Mouse (Mus musculus) layer of hippocampus, postnatal 10 days (tissue): ENCODE data around the gene Ttc21a. TPM values are rescaled to one million over a fixed set of nuclear protein-coding genes. Genes with fewer than 3 reads are reported as not detected.

Experiments
- DNase-seq, 2 experiments: peaks; one replicate each; pipeline ENCODE4 v3.0.0; 2021; ENCODE audit warnings: low spot score in 2 of 2
- total RNA-seq, 2 experiments: library from RNA; stranded (reverse); gene quantifications; 2 replicates each; pipeline ENCODE4 v1.2.3; 2021

Ttc21a gene
- total RNA-seq, 2 experiments from 2014 or later, result 1.3 to 2.9 TPM

DNA sequence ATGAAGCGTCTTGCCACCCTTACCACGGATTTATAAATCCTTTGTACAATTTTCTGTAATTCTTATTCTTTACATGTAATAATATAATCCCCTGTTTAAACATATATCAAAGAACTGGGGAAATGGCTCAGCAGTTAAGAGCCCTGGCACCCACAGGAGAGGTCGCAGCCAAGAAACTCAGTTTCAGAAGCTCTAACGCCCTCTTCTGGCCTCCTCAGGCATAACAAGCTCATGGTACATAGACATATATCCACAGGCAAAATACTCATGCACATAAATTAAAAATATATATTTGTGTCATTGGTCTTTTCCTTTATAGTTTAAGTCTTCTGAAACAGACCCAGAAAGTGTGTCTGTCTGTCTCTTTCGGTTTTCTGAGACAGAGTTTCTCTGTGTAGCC lies 37.2 kb downstream of the Ttc21a start:
- DNase-seq, result peak in 1 of 2 experiments; percentile 13

DNA sequence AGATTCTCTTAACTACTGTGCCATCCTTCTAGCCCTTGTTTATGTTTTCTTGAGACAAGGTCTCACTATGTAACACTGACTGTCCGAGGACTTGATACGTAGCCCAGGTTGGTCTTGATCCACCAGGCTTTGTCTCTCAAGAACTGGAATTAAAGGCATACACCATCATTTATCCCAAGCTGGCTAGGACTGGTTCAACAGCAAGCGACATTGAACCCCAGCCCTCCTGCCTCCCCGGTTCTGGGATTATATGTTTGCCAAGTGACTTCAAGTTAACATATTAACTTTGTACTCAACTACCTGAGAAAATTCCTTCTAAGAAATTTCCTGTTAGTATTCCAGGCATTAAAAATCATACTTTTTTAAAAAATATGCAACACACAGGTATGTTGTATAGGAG lies 37.9 kb downstream of the Ttc21a start:
- DNase-seq, result no peak

DNA sequence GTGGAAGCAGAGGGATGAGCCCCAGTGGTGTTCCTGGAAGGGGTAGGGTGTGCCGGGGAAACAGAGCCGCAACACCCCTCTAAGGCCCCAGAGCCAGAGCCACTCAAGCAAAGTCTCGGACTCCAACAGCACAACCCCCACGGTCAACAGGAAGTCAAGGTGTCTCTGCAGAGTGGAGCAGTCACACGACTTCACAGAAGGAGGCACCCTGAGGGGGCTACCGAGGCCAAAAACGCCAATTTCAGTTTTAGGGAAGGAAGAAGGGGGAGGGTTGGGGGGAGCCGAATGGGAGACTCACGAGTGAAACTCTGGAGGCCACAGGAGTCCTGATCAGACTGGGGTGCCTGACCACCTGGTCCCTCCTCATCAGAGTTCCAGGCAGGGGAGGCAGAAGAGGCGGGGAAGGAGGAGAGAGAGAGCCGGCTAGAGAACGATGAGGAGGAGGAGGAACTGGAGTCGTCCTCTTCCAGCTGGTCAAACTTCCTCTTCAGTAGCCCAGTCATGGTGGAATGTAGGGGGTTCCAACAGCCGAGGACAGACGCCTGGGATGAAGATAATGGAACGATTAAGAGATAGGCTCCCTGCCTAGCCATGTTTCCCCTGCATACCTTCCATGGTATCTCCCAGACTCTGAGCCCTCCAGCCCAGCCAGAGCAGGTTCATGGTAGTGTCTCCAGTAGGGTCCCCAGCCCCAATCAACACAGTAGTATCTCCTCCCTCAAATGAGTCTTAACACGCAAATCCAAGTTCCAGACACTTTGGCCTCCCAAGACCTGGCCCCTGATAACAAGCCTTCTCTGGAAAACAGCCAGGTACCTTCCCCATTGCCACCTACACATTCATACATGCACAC lies 39.5 kb downstream of the Ttc21a start:
- no peak for DNase-seq

DNA sequence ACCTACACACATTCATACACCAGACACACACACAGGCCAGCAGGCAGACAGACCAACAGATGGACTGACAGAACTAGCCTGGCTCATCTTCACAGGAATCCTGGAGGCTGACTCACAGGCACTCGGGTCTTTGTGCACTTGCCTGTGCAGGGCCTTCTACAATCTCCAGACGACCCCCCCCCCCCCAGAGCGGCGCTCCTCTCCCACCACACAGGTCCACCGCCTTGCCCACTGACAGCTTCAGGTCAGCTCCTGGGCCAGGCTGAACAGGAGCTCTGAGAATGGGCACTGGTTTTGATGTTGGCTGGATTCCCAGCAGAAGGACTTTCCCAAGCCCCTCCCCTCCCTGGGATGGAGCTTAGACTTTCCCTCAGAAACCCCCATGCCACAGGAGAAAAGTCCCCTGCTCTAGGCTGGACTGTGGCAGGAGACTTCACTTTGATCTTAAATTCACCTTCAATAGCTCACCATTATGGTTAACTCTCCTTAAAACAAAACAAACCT lies 40.2 kb downstream of the Ttc21a start:
- peak in 1 of 2 experiments; percentile 48 for DNase-seq

DNA sequence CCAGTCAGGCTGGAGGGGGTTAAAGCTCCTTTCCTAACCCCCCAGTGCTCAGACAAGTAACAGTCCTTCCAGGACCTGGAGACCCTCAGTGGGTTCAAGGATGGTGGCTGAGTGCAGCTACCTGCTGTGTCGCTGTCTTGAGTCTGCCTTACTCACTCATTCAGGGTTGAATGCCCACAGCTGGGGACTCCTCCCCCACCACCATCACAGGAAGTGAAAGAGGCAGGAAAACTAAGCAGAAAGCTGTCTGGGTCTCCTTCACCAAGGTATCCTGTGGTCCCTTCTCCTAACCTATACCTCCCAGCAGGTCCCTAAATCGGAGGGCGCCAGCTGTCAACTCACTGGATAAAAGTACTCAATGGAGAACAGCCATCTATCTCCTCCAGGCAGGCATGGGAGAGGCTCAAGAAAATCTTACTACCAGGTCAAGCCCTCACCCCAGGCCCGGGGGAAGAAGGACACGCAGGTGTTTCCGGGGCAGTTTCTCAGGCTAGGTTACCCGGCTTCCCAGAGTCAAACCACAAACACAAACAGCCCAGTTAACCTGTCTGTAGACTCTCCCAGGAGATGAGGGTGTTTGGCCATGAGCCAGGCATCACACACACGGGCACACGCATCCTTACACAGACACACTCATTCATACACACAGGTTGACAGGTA lies 40.9 kb downstream of the Ttc21a start:
- peak in 1 of 2 experiments; percentile 19 for DNase-seq

DNA sequence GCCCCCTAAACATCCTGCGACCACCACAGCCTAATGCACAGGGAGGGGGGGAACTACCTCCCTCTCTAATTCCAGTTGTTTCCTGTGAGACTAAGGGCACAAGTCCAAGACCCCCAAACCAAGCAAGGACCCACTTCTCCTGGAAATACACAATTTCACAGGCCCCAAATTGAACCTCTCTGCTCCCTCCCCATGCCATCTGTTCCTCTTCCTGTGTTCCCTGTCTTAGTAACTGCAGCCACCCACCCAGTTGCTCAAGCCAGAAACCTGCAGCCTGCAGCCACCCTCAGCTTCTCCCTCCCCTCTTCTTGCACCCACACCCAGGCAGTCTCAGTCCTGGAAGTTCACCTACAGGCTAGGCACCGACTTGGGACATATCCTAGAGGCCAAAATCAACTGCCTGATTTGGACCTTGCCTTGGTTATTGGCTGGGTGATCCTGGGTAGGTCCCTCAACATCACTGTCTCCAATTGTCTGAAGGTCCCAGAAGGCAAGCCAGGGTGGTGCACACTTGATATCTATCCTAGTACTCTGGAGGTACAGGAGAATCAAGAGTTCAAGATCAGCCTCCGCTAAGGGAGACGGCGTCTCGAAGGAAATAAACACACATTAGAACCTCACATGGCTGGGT lies 41.5 kb downstream of the Ttc21a start:
- peak in 1 of 2 experiments; percentile 35 for DNase-seq

DNA sequence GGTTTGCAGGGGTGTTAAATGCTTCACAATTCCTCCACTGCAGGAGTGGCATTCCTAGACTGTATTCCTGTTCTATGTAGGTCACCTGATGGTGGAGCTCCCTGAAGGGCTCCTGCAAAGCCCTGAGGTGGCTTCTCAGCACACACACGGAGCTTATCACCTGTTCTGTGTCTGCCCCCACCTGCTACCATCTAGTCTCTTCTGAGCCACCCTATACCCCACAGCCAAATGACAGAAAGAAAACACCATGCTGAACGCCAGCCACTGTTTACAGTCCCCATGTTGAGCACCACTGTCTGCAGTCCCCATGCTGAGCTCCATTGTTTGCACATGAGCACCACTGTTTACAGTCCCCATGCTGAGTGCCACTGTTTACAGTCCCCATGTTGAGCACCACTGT lies 42.3 kb downstream of the Ttc21a start:
- DNase-seq, result no peak

DNA sequence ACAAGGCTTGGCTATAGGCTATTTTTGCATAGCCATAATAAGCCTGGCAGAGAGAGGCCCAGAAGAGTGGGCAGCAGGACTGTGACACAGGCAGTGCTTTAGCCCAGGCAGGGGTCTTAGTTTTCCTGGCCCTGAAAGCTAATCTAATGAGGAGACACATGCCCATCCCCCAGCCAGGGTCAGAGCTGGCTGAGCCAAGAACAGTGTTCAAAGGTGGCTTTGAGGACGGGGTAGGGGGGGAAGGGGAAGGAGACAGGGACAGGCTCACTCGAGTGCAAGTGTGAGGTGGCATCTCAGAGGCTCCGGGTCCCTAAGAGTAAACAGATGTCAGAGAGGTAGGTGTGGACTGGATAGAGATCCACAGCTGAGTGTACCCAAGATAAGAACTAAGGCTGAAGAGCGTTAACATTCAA lies 43.4 kb downstream of the Ttc21a start:
- DNase-seq, result no peak

DNA sequence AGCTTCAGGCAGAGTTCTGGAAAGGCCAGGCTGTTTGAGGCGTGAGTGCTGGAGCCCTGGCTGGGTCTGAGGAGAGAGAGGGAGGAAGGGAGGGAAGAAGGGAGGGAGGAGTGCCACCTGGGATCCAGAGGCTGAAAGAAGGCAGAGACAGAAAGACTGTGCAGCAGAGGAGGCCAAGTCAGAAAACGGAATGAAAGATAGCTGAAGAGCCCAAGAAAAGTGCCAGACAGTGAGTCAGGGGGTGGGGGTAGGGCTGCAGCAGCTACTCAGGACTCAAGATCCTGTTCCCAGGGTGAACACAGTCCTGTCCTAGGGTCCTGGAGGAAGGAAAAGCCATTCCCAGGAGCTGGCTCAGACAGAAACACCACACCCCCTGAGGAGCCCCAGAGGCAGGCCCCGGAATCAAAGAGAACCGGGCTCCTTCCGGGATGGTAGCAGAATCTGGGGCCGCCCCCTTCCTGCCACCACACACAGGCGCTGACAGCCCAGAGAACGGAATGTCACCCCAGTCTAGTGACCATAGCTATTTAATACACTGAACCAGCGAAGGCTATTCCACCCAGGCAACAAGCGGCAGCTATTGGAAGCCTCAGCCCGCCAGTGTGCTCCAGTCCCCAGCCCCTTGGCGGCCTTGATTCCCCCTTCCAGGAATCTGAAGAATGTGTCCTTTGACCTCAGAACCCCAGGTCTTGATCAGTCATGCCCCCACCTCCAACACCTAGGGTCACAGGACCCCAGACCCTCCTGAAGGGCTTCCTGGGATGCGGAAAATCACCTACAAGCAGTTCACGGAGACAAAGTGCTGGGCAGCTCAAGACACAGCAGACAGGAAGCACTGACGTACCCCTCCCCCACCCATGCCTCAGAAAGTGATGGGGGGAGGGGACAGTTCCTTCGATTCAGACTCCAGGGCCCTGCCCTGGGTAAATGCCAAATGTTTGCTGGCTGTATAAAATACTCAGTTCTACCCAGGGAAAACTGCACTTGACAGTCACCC lies 44.1 kb downstream of the Ttc21a start:
- peak; percentile 46 to 62 for DNase-seq

DNA sequence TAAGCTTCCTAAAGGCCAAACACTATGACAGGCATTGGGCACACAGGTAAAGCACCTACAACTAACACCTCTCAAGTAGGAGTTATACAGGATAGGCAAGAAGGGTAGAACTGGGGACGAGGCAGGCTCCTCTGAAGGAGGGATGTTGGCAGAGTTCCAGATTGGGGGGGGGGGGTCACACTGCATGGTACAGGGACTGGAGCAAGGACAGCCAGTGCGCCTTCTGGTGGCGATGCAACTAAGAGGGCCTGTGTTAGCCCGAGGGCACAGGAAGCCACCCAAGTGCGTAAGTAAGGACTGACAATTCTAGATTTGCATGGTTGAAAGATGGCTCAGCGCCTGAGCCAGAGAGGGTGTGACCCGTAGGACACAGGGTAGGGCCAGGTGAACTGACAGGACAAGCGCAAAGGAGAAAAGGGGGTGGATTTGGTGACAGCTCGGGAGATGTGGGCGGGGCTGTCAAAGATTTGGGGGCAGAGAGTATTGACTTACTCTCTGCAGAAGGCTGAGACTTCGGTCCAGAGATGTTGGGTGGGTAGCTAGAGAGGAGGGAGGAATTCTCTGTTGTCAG lies 44.9 kb downstream of the Ttc21a start:
- peak; percentile 50 to 66 for DNase-seq

DNA sequence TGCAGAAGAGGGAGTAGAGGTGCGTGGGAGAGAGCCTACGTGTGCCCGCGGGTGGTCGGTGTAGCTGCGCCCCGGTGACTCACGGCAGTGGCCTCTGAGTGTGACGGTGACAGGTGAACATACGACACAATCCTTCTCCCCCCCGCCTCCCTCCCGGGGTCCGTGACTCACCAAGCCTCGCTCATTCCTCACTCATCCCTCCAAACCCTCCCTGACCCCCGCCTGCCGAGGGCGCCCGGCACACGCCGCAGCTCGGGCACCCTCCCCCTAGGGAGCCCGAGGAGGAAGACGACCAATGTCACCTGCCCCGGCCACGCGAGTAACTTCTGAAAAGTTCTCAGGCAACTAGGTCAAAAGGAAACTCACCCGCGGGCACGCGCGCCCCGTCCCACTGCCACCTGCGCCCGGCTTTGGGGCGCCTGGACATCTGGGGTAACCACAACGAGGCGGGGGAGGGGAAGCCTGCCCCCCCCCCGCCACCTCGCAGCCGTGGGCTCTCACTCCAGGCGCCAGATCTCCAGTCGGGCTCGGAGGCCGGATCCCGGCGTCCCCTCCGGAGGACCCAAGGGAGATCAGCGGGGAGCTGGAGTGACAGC lies 45.6 kb downstream of the Ttc21a start:
- DNase-seq, result peak; percentile 30 to 49

DNA sequence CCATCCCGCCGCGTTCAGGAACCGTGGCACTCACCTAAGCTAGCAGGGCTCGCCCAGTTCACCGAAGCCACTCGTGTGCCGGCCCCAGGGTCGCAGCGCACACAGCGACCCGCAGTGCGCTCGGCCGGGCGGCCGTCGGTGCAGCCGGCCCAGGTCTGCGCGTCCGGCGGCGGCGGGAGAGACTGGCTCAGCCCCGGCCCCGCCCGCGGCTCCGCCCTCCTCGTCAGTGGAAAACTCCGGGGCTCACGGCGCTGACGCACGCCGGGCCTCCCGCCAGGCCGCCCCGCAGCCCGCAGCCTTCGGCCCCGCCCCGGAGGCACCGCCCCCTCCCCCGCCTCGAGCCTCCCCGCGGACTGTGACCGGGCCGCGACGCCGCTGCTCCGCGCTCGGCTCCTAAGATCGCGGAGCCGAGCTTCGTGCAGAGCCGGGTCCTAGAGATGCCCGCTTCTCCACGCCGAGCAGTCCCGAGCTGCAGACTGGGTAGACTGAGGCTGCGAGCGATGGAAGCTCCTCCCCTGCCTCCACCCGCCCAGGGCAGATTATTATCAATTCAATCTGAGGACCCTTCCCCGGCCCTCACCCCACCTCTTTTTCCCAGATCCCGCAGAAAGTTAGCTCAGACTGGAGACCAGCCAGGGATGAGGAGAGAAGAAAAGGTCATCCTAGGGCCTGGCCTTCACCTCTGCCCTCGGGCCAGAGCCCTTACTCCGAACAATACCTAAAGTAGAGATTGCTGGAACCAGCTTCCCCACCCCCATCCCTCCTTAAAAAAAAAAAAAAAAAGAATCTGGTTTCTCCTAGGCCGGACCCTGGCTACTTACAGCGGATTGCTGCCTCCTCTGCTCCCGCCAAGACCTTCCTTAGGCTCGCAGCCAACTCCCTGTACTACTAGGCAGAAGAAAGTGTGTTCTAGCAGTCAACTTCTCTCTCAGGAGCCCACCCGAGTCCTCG lies 46.5 kb downstream of the Ttc21a start:
- DNase-seq, result peak; percentile 80 to 89

DNA sequence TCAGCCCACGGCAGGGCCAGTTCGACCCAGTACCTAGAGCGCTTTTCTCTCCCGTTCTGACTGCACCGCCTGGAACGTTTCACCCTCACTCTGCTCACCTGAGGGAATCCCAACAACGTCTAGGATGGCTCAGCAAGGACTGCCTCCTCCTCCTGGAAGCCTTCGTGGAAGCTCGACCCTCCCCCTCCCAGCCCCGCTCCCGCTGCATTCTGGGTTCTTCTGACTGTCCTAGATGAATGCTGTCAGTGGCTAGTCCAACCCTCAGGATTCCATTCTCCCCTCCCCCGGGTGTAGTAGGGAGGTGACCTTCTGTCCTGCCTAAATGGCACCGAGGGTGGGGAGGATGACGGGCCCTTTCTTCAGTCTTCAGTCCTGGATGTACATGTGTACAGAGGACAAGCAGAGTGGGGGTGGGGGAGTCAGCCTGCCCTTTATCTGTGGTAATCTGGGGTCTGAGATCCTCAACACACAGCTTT lies 47.2 kb downstream of the Ttc21a start, which contains the start of gene Csrnp1:
Csrnp1 (minus strand) TSS at position 123 of the 476 bp plus-strand sequence.
- peak in 1 of 2 experiments; percentile 17 for DNase-seq

DNA sequence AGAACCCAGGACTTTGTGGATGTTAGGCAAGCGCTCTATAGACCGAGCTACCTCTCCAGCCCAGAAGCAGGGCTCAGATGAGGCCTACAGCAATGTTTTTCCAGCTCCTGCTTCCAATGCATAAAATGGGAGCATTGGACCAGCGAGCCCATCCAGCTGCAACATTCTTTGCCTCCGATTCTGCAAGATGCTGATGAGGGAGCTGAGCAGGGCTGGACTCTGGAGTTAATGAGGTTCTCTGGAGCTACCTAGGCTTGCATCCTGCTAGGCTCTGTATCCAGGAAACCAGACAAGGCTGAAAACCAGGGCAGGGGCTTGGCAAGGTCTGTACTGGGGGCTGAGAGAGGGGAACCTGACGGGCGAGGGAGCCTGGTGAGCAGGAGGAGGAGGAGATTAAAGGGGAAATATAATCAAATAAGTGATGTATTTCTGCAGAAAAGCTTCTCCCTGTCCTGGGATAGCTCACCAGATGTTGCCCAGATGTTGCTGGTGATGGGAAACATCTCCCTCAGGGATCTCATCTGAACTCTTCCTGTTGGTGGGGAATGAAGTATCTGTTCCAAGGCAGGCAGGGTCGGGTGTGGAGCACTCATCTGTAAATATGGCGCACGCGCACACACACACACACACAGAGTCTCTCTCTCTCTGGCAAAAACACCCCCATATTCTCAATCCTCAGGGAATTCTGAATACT lies 48.6 kb downstream of the Ttc21a start:
- no peak for DNase-seq

DNA sequence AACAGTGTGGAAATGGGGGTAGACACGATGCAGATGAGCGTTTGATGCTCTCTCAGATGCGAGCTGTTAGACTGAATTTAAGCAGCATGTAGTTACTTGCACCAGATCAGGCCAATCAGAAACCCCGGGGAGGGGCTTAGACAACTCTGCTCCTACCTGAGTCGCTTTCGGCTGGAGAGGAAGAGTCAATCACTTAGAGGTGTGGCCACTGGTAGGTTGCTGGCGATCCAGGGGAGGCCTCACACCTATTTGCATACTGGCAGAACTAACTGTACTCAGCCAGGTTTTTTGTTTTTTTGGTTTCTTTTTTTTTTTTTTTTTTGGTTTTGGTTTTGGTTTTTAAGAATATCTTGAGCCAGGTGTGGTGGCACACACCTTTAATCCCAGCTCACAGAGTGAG lies 50.9 kb downstream of the Ttc21a start:
- DNase-seq, result no peak

DNA sequence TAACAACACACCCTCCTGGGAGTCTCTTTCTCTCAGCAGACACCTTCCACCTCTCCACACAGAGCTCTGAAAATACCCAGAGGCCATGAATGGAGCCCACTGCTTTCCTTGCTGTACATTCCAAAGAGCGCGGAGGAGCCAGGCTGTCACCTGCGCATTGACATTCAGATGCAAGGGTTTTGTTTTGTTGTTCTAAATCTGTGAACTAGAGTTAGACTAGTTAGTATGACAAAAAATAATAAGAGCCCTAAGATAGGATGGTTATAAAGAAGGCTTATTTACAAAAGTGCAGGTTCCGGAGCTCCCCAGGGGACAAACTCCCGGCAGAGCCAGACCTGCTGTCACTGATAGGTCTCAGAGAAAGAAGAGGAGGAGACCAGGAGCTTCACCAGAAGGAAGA lies 53.9 kb downstream of the Ttc21a start:
- no peak for DNase-seq

DNA sequence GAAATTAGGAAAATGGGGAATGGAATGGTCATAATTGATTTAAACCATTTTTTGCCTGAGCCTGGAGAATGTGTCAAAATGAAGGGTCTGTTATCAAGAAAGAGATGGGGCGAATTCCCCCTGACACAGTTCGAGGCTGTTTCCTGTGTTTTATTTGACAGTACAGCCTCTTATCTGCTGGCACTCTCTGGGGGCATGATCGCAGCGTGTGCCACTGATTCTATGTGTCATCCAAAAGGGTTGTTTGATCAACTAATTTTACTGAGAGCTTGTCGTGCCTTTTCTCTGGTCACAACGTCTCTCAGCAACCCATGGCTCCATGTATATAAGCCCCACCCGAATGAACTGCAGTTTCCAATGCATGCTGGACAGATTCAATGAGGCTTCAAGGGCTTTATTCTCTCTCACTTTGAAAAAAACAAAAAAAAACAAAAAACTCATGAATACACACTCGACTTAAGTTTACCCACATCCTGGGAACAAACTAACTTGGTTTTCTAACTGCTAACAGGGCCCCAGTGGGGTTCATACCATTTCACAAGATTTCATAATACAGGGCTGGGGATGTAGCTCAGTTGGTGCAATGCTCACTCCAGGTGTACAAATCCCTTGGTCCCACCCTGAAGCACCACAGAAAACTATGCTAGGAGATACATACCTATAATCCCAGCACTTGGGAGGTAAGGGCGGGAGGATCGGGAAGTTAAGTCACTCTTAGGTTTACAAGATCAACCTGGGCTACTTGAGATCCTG lies 55.9 kb downstream of the Ttc21a start:
- DNase-seq, result no peak
